Mouse (Mus musculus): ENCODE data around the gene Zfp568. TPM values are rescaled to one million over a fixed set of nuclear protein-coding genes. Genes with fewer than 3 reads are reported as not detected.

Zfp568 gene
- polyA plus RNA-seq, 1 experiment: 11.0 TPM

DNA sequence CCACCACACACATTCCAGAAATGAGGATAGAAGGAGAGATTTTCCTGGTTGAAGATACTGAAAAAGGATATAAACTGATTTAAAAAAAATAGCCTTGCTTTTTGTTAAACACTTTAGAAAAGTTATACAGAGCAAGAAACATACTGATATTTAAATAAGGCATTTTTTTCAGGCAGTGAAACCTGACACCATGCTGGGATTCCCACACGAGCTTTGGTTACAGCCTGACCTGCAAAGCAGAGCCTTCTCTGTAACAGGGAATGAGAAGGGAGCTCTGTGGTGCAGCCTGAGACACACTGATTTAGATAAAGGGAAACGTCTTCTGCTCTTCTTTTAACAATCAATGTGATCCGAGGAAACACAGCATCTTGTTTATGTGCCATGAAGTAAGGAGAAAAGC is 69.8 kb downstream of the Zfp568 start:
- no peak for TF ChIP-seq MAX (IDR thresholded peaks at IDR 0.05)
- no peak for TF ChIP-seq CEBPB (IDR thresholded peaks at IDR 0.05; ENCODE audit: low read depth)
- no peak for TF ChIP-seq CTCF (IDR thresholded peaks at IDR 0.05; ENCODE audit: control insufficient read depth, insufficient read depth, insufficient read length)
- TF ChIP-seq MYOD1 (IDR thresholded peaks at IDR 0.05; ENCODE audit: control insufficient read depth, insufficient read length, low read depth): no peak
- TF ChIP-seq FOSL1 (IDR thresholded peaks at IDR 0.05; ENCODE audit: insufficient read depth, low read length, poor library complexity, severe bottlenecking): no peak
- TF ChIP-seq MYOG (IDR thresholded peaks at IDR 0.05; ENCODE audit: control insufficient read depth, extremely low read depth, insufficient read length): no peak
- TF ChIP-seq USF1 (IDR thresholded peaks at IDR 0.05; ENCODE audit: low read depth): no peak
- no peaks in the 10 kb centered on the region for H3K79me2 ChIP-seq (ENCODE audit: control insufficient read depth, insufficient read depth)

GRCm38 (mm10) chr7:30060341-30060740 is 76.6 kb downstream of the Zfp568 start:
- no peak overlapping the region for H3ac ChIP-seq (ENCODE audit: control insufficient read depth, insufficient read length, low read depth)
- H3K4me3 ChIP-seq (ENCODE audit: insufficient read depth, poor library complexity, severe bottlenecking): no peak overlapping the region
- H3K79me3 ChIP-seq (ENCODE audit: low read depth): no peaks in the 10 kb centered on the region
- H3K36me3 ChIP-seq (ENCODE audit: control insufficient read depth, insufficient read depth): peaks cover 16% of the 10 kb centered on the region
- TF ChIP-seq CTCF (IDR thresholded peaks at IDR 0.05; ENCODE audit: control insufficient read depth, insufficient read depth, insufficient read length) (no peak), MYOG (IDR thresholded peaks at IDR 0.05; ENCODE audit: control insufficient read depth, extremely low read depth, insufficient read length) (no peak), MYOD1 (IDR thresholded peaks at IDR 0.05; ENCODE audit: control insufficient read depth, insufficient read length, low read depth) (no peak), CEBPB (IDR thresholded peaks at IDR 0.05; ENCODE audit: low read depth) (no peak), USF1 (IDR thresholded peaks at IDR 0.05; ENCODE audit: low read depth) (no peak), FOSL1 (IDR thresholded peaks at IDR 0.05; ENCODE audit: insufficient read depth, low read length, poor library complexity, severe bottlenecking) (no peak), MAX (IDR thresholded peaks at IDR 0.05) (no peak)
- H3K27me3 ChIP-seq (ENCODE audit: control insufficient read depth, insufficient read depth, insufficient read length): no peaks in the 10 kb centered on the region
- no peaks in the 10 kb centered on the region for H3K79me2 ChIP-seq (ENCODE audit: control insufficient read depth, insufficient read depth)

More for the DNA sequence above, 69.8 kb downstream of the Zfp568 start:
- Histone ChIP-seq H3K79me3 (ENCODE audit: low read depth) (no peaks in the 10 kb centered on the region), H3ac (ENCODE audit: control insufficient read depth, insufficient read length, low read depth) (no peak overlapping the region), H3K27me3 (ENCODE audit: control insufficient read depth, insufficient read depth, insufficient read length) (no peaks in the 10 kb centered on the region), H3K4me3 (ENCODE audit: insufficient read depth, poor library complexity, severe bottlenecking) (no peak overlapping the region), H3K36me3 (ENCODE audit: control insufficient read depth, insufficient read depth) (peaks cover 12% of the 10 kb centered on the region)

- no peaks in the 10 kb centered on the region for H3K79me2 ChIP-seq (ENCODE audit: control insufficient read depth, insufficient read depth)
- peaks cover 4% of the 10 kb centered on the region for H3K36me3 ChIP-seq (ENCODE audit: control insufficient read depth, insufficient read depth)
- H3ac ChIP-seq (ENCODE audit: control insufficient read depth, insufficient read length, low read depth): no peak overlapping the region
- TF ChIP-seq FOSL1 (IDR thresholded peaks at IDR 0.05; ENCODE audit: insufficient read depth, low read length, poor library complexity, severe bottlenecking) (no peak), MYOD1 (IDR thresholded peaks at IDR 0.05; ENCODE audit: control insufficient read depth, insufficient read length, low read depth) (no peak), MAX (IDR thresholded peaks at IDR 0.05) (no peak), CEBPB (IDR thresholded peaks at IDR 0.05; ENCODE audit: low read depth) (no peak), USF1 (IDR thresholded peaks at IDR 0.05; ENCODE audit: low read depth) (no peak), CTCF (IDR thresholded peaks at IDR 0.05; ENCODE audit: control insufficient read depth, insufficient read depth, insufficient read length) (no peak), MYOG (IDR thresholded peaks at IDR 0.05; ENCODE audit: control insufficient read depth, extremely low read depth, insufficient read length) (no peak)
- no peaks in the 10 kb centered on the region for H3K79me3 ChIP-seq (ENCODE audit: low read depth)
- no peaks in the 10 kb centered on the region for H3K27me3 ChIP-seq (ENCODE audit: control insufficient read depth, insufficient read depth, insufficient read length)
- no peak overlapping the region for H3K4me3 ChIP-seq (ENCODE audit: insufficient read depth, poor library complexity, severe bottlenecking)
These were observed 78.7 kb downstream of the Zfp568 start for GRCm38 (mm10) chr7:30062478-30062877.

DNA sequence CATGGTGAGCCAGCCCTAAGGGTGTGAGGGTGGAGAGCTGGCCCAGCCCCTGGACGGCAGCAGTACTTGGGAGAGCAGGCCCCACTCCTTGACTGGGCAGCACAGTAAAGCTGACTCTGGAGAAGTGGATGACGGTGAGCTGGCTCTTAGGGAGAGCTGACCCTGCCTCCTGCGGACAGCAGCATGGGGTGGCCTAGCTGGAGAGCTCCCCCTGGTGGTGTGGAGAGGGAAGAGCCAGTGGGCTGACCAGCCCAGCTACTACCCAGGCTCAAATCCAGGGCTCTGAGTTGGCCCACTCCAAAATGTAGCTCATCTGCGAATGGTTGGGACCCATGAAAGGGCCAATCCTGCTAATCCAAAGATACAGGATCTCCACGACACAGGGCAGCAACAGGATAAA is 80.9 kb downstream of the Zfp568 start:
- H3K79me3 ChIP-seq (ENCODE audit: low read depth): no peaks in the 10 kb centered on the region
- no peak overlapping the region for H3ac ChIP-seq (ENCODE audit: control insufficient read depth, insufficient read length, low read depth)
- H3K79me2 ChIP-seq (ENCODE audit: control insufficient read depth, insufficient read depth): no peaks in the 10 kb centered on the region
- H3K4me3 ChIP-seq (ENCODE audit: insufficient read depth, poor library complexity, severe bottlenecking): no peak overlapping the region
- peaks cover 4% of the 10 kb centered on the region for H3K36me3 ChIP-seq (ENCODE audit: control insufficient read depth, insufficient read depth)
- TF ChIP-seq FOSL1 (IDR thresholded peaks at IDR 0.05; ENCODE audit: insufficient read depth, low read length, poor library complexity, severe bottlenecking) (no peak), CTCF (IDR thresholded peaks at IDR 0.05; ENCODE audit: control insufficient read depth, insufficient read depth, insufficient read length) (peak; percentile 29)
- no peaks in the 10 kb centered on the region for H3K27me3 ChIP-seq (ENCODE audit: control insufficient read depth, insufficient read depth, insufficient read length)

DNA sequence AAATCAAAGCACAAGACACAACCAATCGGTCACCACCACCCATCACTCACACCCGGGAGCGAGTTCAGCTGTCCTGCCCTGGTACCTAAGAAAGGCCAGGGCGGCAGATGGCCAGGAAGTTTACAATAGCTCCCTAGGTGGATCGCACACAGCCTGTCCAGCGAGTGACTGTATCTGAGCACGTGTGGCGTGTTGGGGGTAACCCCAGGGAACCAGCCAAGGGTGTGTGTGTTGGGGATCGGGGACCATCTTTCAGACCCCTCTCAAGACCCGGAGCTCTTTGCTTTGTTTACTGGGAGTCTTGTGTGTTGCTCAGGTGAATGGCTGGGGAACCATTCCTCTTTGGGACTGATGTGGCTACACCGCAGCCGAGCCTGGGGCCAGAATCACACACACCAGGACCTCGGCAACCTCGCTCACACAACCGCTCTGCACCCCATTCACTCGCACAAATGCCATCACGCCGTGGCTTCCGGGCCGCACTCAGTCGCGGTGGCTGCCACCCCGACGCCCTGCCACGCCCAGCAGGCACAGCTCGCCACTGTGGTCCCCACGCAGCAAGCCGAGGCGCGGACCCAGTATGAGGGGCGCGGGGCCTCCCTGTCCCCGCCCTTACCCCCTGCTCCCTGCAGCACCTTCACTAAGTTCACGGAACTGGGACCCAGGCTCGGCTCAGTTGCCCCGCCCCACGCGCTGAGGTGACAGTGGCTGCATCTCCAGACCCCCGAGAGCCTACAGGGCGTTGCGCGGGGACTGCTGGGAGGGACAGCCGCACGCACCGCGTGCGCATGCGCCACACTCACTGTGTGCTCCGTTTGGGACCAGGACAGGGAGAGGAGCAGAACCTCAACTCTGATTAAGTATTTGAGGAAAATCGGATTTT is 88.6 kb downstream of the Zfp568 start, which contains the start of gene Zfp82:
TSS of gene Zfp82 (minus strand) at position 755 of the 883 bp plus-strand sequence.
- Histone ChIP-seq H3K4me3 (ENCODE audit: insufficient read depth, poor library complexity, severe bottlenecking) (peak within 1 kb of the TSS; percentile 43), H3ac (ENCODE audit: control insufficient read depth, insufficient read length, low read depth) (peak within 1 kb of the TSS; percentile 88), H3K79me2 (ENCODE audit: control insufficient read depth, insufficient read depth) (no peaks in the 10 kb centered on the region), H3K27me3 (ENCODE audit: control insufficient read depth, insufficient read depth, insufficient read length) (no peaks in the 10 kb centered on the region), H3K36me3 (ENCODE audit: control insufficient read depth, insufficient read depth) (no peaks in the 10 kb centered on the region), H3K79me3 (ENCODE audit: low read depth) (no peaks in the 10 kb centered on the region)
- TF ChIP-seq MAX (IDR thresholded peaks at IDR 0.05): peak; percentile 18
- TF ChIP-seq MYOD1 (IDR thresholded peaks at IDR 0.05; ENCODE audit: control insufficient read depth, insufficient read length, low read depth): no peak

Other genes starting within 250 kb of the Zfp568 start
- 3.0 TPM for gene Zfp84, start 215.4 kb upstream of the Zfp568 start, polyA plus RNA-seq (2012; fragmentation: generic; extraction: Trizol)
- 1.4 TPM for gene Zfp30, start 200.0 kb upstream of the Zfp568 start, polyA plus RNA-seq (2012; fragmentation: generic; extraction: Trizol)
- 2.5 TPM for gene Zfp790, start 167.8 kb upstream of the Zfp568 start, polyA plus RNA-seq (2012; fragmentation: generic; extraction: Trizol)
- 1.0 TPM for gene Zfp940, start 130.3 kb upstream of the Zfp568 start, polyA plus RNA-seq (2012; fragmentation: generic; extraction: Trizol)
- gene Zfp420, start 124.0 kb upstream of the Zfp568 start, polyA plus RNA-seq (2012; fragmentation: generic; extraction: Trizol): 0.78 TPM
- gene Zfp27, start 77.4 kb upstream of the Zfp568 start, polyA plus RNA-seq (2012; fragmentation: generic; extraction: Trizol): 3.0 TPM
- 1.8 TPM for gene Zfp383, start 75.7 kb upstream of the Zfp568 start, polyA plus RNA-seq (2012; fragmentation: generic; extraction: Trizol)
- gene Zfp74, start 29.9 kb upstream of the Zfp568 start, polyA plus RNA-seq (2012; fragmentation: generic; extraction: Trizol): 1.9 TPM
- 0.40 TPM for gene Zfp14, start 67.4 kb downstream of the Zfp568 start, polyA plus RNA-seq (2012; fragmentation: generic; extraction: Trizol)
- gene Zfp82, start 88.9 kb downstream of the Zfp568 start, polyA plus RNA-seq (2012; fragmentation: generic; extraction: Trizol): 2.0 TPM
- gene Gm26920, start 106.5 kb downstream of the Zfp568 start, polyA plus RNA-seq (2012; fragmentation: generic; extraction: Trizol): 0.05 TPM
- 3.1 TPM for gene Zfp566, start 106.6 kb downstream of the Zfp568 start, polyA plus RNA-seq (2012; fragmentation: generic; extraction: Trizol)
- 8.6 TPM for gene Zfp260, start 110.8 kb downstream of the Zfp568 start, polyA plus RNA-seq (2012; fragmentation: generic; extraction: Trizol)
- gene Zfp382, start 138.0 kb downstream of the Zfp568 start, polyA plus RNA-seq (2012; fragmentation: generic; extraction: Trizol): 3.8 TPM
- gene Zfp146, start 185.8 kb downstream of the Zfp568 start, polyA plus RNA-seq (2012; fragmentation: generic; extraction: Trizol): 15.8 TPM
- 7.9 TPM for gene Cox7a1, start 200.2 kb downstream of the Zfp568 start, polyA plus RNA-seq (2012; fragmentation: generic; extraction: Trizol)
- 588 TPM for gene Capns1, start 214.9 kb downstream of the Zfp568 start, polyA plus RNA-seq (2012; fragmentation: generic; extraction: Trizol)
- 175 TPM for gene Polr2i, start 248.0 kb downstream of the Zfp568 start, polyA plus RNA-seq (2012; fragmentation: generic; extraction: Trizol)
- 180 TPM for gene Tbcb, start 248.3 kb downstream of the Zfp568 start, polyA plus RNA-seq (2012; fragmentation: generic; extraction: Trizol)